Mouse (Mus musculus) ovary, postnatal 36 days (tissue): ENCODE data around the gene Xpnpep3.

Experiments used
- DNase-seq: peaks from one replicate; pipeline ENCODE4 v3.0.0; 2022; ENCODE audit warnings: low spot score, mixed read lengths

Xpnpep3 gene

DNA sequence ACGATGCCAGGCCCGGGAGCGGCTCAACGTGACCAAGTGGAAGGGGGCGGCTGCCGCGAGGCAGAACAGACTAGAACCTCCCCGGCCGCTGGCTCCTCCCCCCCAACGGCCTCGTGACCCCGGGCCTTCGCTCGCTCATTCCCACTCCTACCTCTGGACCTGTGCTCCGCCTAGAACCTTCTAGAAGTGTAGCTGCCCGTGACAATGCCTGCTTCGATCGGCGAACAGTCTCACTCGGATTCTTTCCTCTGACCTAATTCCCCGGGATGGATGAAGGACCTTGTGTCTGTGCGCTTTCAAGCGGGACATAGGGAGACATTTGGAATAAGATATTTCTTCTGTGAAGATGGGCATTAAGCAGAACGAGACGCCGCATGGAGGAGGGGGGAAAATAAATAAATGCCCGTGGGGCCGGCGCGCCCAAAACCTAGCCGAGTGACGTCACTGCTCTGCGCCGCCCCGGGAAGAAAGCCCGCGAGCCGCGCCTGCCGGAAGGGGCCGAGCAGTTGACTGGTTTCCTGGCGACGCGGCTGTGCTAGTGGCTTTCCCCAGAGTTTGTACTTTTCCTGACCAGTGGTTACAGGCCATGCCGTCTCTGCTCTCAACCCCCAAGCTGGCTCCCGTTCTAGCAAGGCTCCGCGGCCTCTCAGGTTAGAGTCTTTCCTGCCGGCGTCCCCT lies at the start of gene Xpnpep3, which contains the start of gene St13:
Xpnpep3 (plus strand) TSS at position 501 of the 678 bp plus-strand sequence.
St13 (minus strand) TSS at position 440 of the 678 bp plus-strand sequence.
- peak; percentile 97 for DNase-seq

DNA sequence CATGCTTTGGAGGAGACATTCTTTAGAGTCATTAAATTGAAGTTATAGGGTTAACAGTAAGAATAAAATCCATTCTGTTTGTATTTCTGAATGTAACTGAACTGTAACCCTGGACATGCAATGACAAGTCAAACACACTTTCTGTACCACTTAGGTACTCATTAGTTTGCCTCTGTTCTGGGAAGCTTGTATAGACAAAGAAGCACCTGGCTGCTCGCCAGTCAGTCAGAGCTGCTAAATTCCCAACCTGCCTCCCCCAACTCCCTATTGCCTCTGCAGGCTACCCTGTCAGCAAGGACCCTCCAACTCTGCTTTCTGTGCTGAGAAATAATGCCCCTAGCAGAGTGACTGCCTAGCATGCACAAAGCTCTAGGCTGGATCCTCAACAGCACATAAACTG lies 49.5 kb upstream of the Xpnpep3 start:
- DNase-seq, result no peak

DNA sequence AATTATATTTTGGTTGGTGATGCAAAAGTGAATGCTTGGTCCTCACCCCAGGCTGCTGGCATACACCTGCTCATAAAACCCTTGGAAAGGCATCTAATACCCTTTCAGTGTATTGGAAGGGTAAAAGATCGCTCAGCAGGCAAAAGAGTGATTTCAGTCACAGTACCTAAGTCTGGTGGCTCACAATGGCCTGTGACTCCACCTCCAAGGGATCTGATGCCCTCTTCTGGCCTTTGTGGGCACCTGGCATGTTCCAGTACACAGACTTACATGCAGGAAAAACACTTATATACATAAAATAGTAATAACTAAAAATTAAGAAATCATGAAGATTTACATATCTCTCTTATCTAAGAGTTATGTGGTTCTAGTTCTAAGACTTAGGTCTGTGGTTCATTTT lies 47.3 kb upstream of the Xpnpep3 start:
- DNase-seq, result no peak

DNA sequence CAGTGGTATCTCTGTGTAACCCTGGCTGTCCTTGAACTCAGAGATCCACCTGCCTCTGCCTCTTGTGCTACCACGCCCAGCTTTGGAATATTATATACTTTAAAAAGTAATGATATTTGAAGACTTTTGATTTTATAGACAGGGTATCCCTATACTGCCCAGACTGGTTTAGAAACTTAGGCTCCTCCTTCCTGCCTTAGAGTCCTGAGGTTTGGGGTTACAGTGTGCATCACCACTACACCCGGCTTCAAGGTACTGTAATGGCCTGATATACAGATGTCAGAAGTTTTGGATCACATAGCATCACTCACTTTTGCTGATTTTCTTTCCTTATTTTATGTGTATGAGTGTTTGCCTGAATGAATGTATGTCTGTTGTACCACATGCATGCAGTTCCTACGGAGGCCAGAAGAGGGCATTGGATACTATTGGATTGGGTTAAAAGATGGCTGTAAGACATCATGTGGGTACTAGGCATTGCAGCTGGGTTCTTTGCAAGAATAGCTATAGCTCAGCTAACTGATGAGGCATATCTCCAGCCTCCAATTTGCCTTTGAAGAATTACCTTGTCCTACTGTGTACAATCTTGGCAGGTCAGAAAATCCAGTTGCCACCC lies 44.7 kb upstream of the Xpnpep3 start:
- DNase-seq, result no peak

DNA sequence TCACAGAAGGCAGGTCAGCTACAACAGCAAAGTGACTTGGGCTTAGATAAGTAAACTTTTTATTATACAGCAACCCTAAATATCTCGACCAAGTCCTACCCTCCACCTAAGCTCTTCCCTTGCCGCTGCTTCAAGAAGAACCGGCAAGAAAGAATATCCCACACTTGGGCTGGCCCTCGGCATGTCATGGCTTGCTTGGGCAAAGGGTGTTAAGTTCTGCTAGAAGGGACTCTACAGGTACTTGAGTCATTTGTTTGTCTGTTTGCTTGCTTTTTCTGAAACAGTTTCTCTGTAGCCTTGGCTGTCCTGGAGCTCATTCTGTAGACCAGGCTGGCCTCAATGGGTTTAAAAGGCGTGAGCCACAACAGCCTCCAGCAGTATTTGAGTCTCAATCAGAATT lies 43.0 kb upstream of the Xpnpep3 start:
- no peak for DNase-seq

DNA sequence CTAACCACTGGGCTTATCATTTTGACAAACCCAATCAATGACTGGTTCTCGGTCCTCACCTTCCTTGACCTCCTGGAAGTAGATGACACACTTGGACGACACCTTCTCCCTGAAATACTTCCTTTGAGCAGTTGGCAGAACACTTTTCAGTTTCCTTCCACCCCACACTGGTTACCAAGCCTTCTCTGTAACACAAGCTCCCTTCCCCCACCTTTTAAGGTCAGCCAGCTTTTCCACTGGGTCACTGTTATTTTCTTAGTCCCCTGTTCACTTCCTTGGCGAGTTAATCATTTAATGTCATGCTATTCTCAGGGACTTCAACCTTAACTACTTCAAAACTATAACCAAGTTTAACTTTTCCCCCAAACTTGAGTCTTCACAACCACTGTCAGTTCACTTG lies 41.0 kb upstream of the Xpnpep3 start:
- no peak for DNase-seq

DNA sequence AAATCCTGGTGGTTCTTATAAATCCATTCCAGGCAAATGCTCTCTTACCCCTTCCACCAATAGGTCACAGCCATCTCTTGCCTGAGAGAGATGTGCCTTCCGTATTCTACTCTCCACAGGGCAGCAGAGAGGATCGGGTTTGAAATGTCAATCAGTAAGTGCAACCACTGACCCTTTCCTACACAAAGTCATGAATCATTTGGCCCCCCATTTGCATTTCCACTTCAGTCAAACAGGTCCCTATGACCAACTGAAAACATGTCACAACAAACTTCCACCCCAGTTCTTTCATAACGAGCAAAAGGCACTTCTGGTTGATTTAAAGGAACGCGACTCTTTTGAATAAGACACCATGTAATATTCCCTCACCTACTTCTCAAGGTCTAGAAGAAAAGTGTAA lies 40.5 kb upstream of the Xpnpep3 start:
- DNase-seq, result no peak

DNA sequence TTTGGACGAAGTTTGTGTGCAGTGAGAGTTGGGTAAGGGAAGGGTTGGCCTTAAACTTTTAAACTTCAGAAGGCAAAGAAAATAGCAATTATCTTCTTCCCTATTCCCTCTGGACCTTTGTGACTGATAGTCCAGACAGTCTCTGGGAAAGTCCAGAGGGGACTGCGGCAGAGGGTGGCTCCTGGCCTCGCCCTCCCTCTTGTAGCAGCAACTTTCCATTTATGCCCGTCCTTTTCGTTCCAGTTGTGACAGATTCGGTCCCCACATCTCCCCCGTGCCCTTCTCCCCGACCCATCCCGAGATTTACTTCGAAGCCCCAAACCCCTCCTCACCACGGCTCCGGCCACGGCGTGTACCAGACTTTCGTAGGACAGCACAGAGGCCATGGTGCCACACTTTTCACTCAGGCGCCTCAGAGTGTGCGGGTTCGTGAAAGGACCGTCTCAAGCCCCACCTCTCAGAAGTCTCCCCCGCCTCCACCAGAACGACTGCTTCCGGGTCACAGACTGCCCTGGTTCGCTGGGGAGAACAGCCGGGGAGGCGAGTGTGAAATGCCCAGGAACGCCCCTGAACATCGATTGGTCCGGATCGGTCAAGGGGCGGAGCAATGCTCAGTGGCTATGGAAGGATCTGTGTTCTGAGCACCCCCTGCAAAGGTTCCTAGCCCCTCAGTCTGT lies 39.5 kb upstream of the Xpnpep3 start, which contains the start of gene Slc25a17:
Slc25a17 (minus strand) TSS at position 468 of the 677 bp plus-strand sequence.
- peak; percentile 92 for DNase-seq

DNA sequence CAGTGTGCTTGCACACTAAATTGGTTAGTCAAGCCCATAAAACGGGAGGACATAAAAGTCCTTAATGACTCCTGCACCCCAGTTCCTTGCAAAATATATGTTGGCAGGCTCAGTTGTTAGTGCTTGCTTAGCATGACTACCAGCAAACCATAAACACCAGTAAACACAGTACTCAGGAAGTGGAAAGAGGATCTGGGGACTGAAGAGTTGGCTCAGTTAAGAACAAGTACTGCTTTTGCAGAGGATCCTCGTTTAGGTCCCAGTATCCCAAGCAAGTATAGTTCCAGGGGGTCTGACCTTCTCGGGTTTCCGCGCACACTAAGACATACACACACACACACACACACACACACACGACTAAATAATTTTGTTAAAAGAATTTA lies 38.9 kb upstream of the Xpnpep3 start:
- DNase-seq, result no peak

DNA sequence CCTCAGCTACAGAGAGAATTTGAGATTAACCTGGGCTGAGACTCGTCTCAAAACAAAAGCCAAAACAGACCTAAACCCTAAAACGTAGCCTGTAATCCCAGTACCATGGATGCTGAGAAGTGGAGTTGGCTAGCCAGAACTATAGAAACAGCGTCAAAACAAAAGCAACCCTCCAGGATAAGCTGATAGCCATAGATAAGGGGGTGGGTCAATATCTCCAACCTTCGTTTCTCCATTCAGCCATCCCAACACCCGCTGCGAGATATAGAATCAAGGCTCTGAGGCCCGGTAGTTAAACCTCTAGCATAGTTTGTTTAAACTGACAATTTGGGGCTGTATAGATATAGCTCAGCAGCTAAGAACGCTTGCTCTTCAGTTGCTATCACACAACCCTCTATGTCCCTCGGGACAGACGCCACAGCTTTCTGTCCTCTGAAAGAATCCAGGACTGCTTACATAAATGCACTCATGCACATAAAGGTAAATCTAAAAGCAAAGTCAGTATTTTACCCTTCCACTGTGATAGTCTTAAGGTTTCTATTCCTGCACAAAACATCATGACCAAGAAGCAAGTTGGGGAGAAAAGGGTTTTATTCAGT lies 38.4 kb upstream of the Xpnpep3 start:
- DNase-seq, result no peak

DNA sequence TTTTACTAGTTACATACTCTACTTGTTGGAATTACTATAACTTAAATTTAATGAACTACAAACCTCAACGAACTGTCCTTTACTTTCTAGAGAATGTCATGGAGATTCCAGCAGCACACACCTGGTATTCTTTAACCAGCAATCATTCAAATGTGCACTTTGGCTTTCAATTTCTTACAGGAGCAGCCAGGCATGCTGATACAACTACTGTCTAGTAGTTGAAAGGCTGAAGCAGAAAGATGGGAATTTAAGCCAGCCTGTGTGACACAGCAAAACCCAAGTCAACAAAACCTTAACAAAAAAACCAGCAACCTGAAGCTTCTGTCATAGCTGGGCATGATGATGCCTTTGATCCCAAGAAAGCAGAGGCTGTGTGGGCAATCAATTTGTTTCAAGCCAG lies 37.4 kb upstream of the Xpnpep3 start:
- DNase-seq, result no peak

DNA sequence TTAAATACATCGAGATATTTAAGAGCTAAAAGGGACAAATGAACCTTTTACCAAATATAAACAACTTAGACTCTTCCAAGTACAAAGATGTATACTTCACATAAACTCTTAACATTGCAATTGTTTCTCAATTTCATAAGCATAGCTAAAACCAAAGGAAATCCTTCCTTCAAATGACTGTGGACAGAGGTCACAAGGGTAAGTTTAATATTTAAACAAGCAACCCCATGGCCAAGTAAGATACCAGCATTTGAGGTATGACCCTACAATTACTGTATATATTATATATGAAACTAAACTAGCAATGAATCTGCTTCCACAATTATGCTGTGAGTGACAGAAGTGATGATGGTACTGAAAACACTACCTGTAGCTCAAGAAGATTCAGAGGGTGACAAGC lies 35.7 kb upstream of the Xpnpep3 start:
- DNase-seq, result no peak

DNA sequence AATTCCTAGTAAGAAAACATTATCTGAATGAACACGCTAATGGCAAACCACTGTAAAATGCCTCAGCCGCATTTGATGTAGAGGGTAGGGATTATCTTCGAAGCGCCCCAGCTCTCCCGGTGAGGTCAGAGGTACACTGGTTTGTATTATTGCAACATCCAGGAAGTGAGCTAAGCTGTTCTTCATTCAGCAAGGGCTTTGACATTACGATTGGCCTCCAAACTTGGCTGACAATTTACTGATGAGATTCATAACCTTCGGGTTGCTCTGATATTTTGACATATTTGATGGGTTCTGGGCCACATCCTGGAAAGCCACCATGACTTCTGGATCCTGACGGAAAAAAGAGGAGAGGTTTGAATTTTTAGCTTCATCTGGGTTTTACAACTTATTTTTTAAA lies 34.7 kb upstream of the Xpnpep3 start:
- DNase-seq, result no peak

DNA sequence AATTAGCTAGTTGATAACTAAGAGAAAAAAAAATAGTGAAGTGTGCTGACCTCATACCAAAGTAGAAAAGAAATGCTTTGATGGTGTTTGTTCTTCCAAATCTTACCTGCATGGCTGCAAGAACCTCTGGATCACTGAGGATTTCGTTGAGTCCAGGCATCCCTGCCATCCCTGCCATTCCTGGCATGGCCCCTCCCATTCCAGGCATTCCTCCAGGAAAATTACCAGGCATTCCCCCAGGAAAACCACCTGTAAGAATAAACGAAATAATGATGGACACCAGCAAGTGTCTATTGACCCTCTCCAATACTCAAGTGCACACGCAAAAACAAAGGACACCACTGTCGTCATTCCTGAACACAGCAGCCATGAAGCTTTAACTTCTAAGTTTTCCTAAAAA lies 33.7 kb upstream of the Xpnpep3 start:
- DNase-seq, result no peak

DNA sequence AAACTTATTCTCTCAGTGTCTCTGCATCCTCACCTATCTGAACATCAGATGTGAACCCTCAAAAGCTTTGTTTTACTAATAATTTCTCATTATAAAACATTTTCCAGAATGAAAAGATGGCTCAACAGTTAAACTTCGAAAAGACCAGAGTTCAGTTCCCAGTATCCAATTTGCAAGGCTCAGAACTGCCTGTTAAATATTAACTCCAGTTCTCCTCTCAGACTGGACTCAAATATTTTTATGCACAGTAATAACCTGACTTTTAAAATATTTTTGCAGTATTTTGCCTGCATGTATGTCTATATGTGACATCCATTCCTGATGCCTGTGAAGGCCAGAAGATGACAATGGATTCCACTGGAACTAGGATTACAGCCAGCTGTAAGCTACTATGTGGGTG lies 31.3 kb upstream of the Xpnpep3 start:
- no peak for DNase-seq

DNA sequence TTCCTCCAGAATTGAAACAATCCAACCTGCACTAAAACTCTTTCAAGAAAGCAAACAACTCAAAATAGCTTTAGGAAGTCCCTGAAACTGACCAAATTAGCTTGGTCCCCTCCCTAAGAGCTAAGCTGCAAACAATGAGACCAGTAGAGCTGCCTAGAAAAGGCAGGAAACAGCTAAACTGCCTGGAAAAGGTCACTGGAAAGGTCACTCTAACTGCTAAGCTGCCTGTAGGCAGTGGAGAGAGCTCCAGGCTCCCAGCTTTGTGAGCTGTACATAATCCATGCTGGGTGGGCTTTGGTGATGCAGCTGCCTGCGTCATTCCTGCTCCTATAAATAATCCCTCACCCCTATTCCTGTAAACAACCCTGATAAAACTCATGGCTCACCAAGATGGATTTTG lies 29.6 kb upstream of the Xpnpep3 start:
- no peak for DNase-seq

DNA sequence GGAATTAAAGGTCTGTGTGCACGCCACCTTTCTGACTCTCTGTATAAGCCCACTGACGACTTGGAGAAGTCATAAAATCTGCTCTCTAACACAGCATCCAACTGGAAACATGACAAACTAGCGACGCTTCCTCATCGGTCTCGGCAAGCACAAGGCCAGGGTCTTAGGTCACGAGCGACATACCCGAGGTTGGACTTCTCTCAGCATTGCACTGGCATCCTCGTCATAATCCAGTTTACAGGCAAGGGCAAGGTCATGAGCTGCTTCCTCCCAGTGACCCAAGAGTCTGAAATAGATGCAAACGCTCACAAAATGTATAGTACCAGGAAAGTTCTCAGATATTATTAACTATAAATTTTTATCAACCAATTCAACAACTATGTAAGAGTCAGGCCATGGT lies 25.3 kb upstream of the Xpnpep3 start:
- DNase-seq, result no peak

DNA sequence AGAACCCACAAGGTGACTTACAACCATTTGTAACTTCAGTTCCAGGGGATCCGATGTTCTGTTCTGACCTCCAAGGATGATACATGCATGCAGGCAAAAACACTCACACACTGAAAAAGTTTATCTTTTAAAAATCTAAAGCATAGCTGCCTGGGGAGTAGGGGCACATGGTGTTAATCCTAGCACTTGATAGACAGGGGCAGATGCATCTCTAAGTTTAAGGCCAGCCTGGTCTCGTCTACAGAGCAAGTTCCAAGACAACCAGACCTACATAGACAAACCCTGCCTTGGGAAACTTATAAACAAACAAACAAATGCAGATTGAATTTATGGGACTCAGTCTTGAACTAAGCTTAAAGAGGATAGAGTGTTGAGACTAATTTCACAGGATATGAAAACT lies 21.1 kb upstream of the Xpnpep3 start:
- DNase-seq, result no peak

DNA sequence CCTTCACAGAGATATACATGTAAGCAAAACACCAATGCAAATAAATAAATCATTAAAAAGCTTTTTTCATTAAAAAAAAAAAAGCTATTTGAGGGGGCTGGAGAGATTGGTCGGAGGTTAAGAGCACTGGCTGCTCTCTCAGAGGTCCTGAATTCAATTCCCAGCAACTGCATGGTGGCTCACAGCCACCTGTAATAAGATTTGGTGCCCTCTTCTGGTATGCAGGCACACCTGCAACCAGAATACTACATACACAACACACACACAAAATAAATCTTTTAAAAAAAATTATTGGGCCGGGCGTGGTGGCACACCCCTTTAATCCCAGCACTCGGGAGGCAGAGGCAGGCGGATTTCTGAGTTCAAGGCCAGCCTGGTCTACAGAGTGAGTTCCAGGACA lies 13.6 kb upstream of the Xpnpep3 start:
- no peak for DNase-seq

DNA sequence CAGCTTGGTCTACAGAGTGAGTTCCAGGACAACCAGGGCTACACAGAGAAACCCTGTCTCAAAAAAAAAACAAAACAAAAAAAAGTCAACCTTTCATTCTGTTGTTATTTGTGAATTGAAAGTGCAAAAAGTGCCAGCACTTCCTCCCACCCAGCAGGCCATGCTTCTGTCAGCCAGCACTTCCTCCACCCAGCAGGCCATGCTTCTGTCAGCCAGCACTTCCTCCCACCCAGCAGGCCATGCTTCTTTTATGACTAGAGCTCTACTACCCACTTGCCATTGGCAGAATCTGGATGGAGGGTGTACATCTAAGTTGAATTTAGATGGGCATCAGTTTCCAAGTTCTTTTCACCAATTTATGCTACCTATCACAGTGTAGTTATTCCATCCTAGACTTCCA lies 6.9 kb upstream of the Xpnpep3 start:
- DNase-seq, result no peak

DNA sequence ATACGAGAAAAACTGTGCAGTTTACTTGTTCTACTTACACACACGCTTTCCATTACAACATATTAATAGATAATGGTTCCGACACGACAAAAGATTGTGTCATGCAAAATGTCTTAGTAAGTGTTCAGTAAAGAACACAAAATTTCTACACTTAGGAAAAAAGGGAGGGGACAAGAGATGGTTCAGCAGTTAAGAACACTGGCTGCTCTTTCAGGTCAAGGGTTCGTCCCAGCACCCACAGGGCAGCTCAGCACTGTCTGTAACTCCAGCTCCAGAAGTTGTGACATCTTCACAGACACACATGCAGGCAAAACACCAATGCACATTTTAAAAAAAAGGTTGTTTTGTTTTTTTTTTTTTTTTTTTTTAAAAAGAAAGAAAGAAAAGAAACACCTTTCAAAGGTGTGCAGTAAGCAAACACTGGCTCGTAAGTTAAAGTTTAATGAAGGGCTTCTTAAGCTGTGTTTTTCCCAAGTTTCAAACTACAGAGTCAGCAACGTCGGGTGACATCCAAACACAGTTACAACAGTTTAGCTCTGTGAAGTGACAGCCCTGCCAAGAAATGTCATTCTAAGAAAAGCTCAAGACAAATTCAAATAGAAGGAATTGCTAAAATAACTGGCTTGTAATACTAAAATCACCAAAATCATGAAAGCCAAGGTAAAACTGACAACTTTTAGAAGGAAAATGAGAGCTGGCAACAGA lies 5.6 kb upstream of the Xpnpep3 start:
- no peak for DNase-seq

DNA sequence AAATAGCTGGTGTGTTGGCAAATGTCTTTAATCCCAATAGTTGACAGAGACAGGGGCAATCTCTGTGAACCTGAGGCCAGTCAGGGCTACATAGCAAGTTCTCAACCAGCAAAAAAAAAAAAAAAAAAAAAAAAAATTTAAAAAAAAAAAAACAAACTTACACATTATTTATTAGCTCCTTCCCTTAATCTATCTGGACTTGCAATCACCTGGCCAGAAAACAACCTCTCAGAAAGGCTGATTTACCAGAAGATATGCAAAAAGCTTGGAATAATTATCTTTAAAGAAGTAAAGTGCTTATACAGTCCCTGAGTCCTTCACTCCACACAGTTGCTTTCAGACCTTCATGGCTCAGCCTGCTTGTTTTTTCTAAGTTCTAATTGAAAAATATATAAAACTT lies 1.7 kb upstream of the Xpnpep3 start:
- no peak for DNase-seq

DNA sequence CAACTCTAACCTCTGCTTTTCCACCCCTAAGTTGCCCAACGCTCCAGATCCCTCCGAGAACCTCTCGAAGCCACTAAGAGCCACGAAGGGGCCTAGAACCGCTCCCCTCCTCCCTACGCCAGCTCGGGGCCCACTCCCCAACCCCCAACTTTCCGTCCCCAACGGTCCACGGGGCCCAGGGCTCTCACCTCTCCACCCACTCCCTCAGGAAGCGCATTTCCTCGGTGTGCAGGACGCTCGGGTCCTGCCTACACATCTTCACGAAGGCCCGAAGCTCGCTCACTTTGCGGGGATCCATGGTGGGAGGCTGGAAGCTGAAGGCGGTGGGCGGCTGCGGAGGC lies 671 bp upstream of the Xpnpep3 start:
- DNase-seq, result no peak
